Mouse (Mus musculus) myocyte (in vitro differentiated cells): ENCODE data around the gene Tmeff2. TPM values are rescaled to one million over a fixed set of nuclear protein-coding genes. Genes with fewer than 3 reads are reported as not detected.

Source experiments
- H3K27me3 ChIP-seq: one replicate; pipeline ENCODE4 v1.6.1; 2011; ENCODE audit not compliant: control insufficient read depth, insufficient read depth, insufficient read length
- H3K36me3 ChIP-seq: one replicate; pipeline ENCODE4 v1.6.1; 2011; ENCODE audit not compliant: control insufficient read depth, insufficient read depth
- H3K4me2 ChIP-seq: one replicate; pipeline ENCODE4 v1.6.1; 2011; ENCODE audit warnings: low read depth, control low read depth
- H3K4me3 ChIP-seq: one replicate; pipeline ENCODE4 v1.5.1; 2011; ENCODE audit warnings: mild to moderate bottlenecking, control low read depth, moderate library complexity
- H3K79me2 ChIP-seq: one replicate; pipeline ENCODE4 v1.6.1; 2011; ENCODE audit not compliant: control insufficient read depth, insufficient read depth
- H3ac ChIP-seq: one replicate; pipeline ENCODE4 v1.6.1; 2011; ENCODE audit not compliant: control insufficient read depth, insufficient read length
- CEBPB ChIP-seq: IDR thresholded peaks from 2 replicates; pipeline ENCODE4 v1.6.1; 2011; ENCODE audit warnings: mild to moderate bottlenecking, moderate library complexity; ENCODE audit not compliant: poor library complexity, insufficient read depth, severe bottlenecking
- E2F4 ChIP-seq: IDR thresholded peaks from one replicate; pipeline ENCODE4 v1.6.1; 2011; ENCODE audit warnings: mild to moderate bottlenecking, control low read depth, moderate library complexity; ENCODE audit not compliant: insufficient read depth
- MAX ChIP-seq: IDR thresholded peaks from one replicate; pipeline ENCODE4 v1.6.1; 2011; ENCODE audit warnings: low read depth, mild to moderate bottlenecking, control low read depth
- MYOD1 ChIP-seq, 3 experiments: IDR thresholded peaks; one replicate each; pipeline ENCODE4 v1.6.1; 2011; ENCODE audit warnings: control low read depth in 2 of 3, low read depth in 2 of 3, mild to moderate bottlenecking in 2 of 3, moderate library complexity in 1 of 3; ENCODE audit not compliant: insufficient read length in 2 of 3, control insufficient read depth in 1 of 3
- MYOG ChIP-seq, 3 experiments: IDR thresholded peaks; one replicate each; pipeline ENCODE4 v1.6.1; 2011; ENCODE audit warnings: control low read depth in 2 of 3, low read depth in 2 of 3, mild to moderate bottlenecking in 2 of 3; ENCODE audit not compliant: insufficient read length in 2 of 3, control insufficient read depth in 1 of 3, insufficient read depth in 1 of 3
- POLR2A ChIP-seq: IDR thresholded peaks from one replicate; pipeline ENCODE4 v1.6.1; 2011; ENCODE audit warnings: low read depth, mild to moderate bottlenecking, control low read depth, moderate library complexity; ENCODE audit not compliant: insufficient read length
- POLR2AphosphoS2 ChIP-seq: IDR thresholded peaks from one replicate; pipeline ENCODE4 v1.6.1; 2011; ENCODE audit warnings: low read depth, control low read depth; ENCODE audit not compliant: insufficient read length
- REST ChIP-seq: IDR thresholded peaks from one replicate; pipeline ENCODE4 v1.6.1; 2011; ENCODE audit warnings: mild to moderate bottlenecking, control low read depth, moderate library complexity; ENCODE audit not compliant: insufficient read depth, insufficient read length
- SRF ChIP-seq: IDR thresholded peaks from one replicate; pipeline ENCODE4 v1.6.1; 2011; ENCODE audit warnings: low read depth; ENCODE audit not compliant: control insufficient read depth, insufficient read length
- TCF12 ChIP-seq: IDR thresholded peaks from one replicate; pipeline ENCODE4 v1.6.1; 2011; ENCODE audit warnings: mild to moderate bottlenecking, control low read depth; ENCODE audit not compliant: poor library complexity, insufficient read depth, severe bottlenecking
- TCF3 ChIP-seq: IDR thresholded peaks from one replicate; pipeline ENCODE4 v1.6.1; 2011; ENCODE audit warnings: low read depth, control low read depth; ENCODE audit not compliant: insufficient read length
- USF1 ChIP-seq: IDR thresholded peaks from one replicate; pipeline ENCODE4 v1.6.1; 2011; ENCODE audit warnings: low read depth, mild to moderate bottlenecking, control low read depth, moderate library complexity
- polyA plus RNA-seq: library from polyadenylated mRNA; unstranded; fragments of >200 nt; fragmentation: generic; extraction: Trizol; gene quantifications from one replicate; pipeline ENCODE4 v1.2.1, GENCODE M21; 2012; ENCODE audit warnings: missing spikeins

Tmeff2 gene
- polyA plus RNA-seq, 1 experiment: 5.1 TPM

DNA sequence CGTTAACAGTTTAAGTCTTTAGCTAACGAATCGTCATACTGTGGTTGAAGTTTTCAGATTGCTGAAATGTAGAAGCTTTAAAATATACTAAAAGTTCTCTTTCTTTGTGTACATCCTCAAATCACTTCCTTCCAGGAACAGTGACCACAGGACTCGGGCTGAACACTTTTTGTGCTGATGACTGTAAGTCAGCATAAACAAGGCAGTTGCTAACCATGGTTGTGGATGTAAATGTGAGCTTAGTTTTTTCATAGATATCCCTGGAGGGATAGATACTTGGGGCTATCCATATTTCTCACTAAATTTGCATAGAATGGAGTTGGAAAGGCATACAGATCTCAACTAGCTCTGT lies 62.2 kb downstream of the Tmeff2 start:
- Histone ChIP-seq H3K79me2 (no peaks in the 10 kb centered on the region), H3ac (no peak overlapping the region), H3K4me3 (no peak overlapping the region), H3K27me3 (no peaks in the 10 kb centered on the region), H3K4me2 (peak overlapping the region; percentile 67), H3K36me3 (no peaks in the 10 kb centered on the region)
- TF ChIP-seq POLR2AphosphoS2 (no peak), MYOD1 (IDR thresholded peaks at IDR 0.05; ENCODE audit: control insufficient read depth in 1 of 3, insufficient read length in 2 of 3, low read depth in 2 of 3) (no peak), CEBPB (no peak)

DNA sequence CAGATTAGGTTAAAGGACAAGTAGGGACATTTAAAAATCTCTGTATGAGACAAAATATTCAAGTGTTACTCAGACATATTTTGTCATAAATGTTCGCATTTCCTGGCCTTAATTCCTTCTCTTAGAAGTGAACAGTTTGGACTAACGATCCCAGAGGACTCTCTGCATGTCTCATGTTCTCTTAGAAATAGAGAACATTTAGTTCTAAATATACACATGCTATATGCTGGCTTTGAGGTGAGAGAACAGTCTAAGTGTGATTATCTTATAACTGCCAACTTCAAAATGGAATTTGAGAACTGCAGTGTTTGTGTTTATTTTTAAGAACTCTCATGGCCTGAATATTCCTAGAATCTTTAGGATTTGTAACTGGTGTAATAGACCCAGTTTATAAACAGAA lies 69.2 kb downstream of the Tmeff2 start:
- TF ChIP-seq POLR2A (no peak), CEBPB (no peak), SRF (no peak), MYOD1 (IDR thresholded peaks at IDR 0.05; ENCODE audit: control insufficient read depth in 1 of 3, insufficient read length in 2 of 3, low read depth in 2 of 3) (no peak), E2F4 (no peak), MYOG (IDR thresholded peaks at IDR 0.05; ENCODE audit: control insufficient read depth in 1 of 3, insufficient read depth in 1 of 3, insufficient read length in 2 of 3, low read depth in 2 of 3) (no peak), MAX (no peak), TCF3 (no peak), POLR2AphosphoS2 (no peak), REST (no peak)
- Histone ChIP-seq H3K79me2 (no peaks in the 10 kb centered on the region), H3K4me3 (no peak overlapping the region), H3K4me2 (no peak overlapping the region), H3K36me3 (no peaks in the 10 kb centered on the region), H3K27me3 (no peaks in the 10 kb centered on the region), H3ac (no peak overlapping the region)

DNA sequence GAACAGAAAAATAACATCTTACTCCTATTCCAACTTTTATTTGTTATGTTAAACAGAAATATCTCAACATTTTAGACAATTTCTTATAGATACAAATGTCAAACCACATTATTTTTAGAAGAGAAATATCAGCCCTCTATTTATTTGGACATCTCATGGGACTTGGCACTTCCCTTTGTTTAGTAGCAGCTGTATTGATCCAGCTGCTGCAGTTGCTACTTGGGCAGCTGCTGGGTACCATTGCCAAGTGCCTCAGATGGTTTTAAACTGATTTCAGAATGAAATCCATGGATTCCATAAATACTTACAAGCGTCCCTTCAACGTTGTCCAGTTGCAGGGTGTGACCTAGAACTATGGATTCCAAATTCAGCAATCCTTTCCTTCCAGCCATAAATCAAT lies 70.4 kb downstream of the Tmeff2 start:
- Histone ChIP-seq H3K36me3 (no peaks in the 10 kb centered on the region), H3K4me2 (peak overlapping the region; percentile 32), H3K4me3 (no peak overlapping the region), H3K79me2 (no peaks in the 10 kb centered on the region), H3K27me3 (no peaks in the 10 kb centered on the region), H3ac (no peak overlapping the region)
- peak; percentile 36; the same call in 1 of the 2 replicates for TF ChIP-seq CEBPB
- no peak for TF ChIP-seq POLR2AphosphoS2
- TF ChIP-seq MYOG (IDR thresholded peaks at IDR 0.05; ENCODE audit: control insufficient read depth in 1 of 3, insufficient read depth in 1 of 3, insufficient read length in 2 of 3, low read depth in 2 of 3): peak in 2 of 3 experiments; percentile 90 to 98
- peak; percentile 91 to 98 (median 97) for TF ChIP-seq MYOD1 (IDR thresholded peaks at IDR 0.05; ENCODE audit: control insufficient read depth in 1 of 3, insufficient read length in 2 of 3, low read depth in 2 of 3)
- no peak for TF ChIP-seq REST
- TF ChIP-seq TCF3: peak; percentile 99
- TF ChIP-seq TCF12: peak; percentile 100
- TF ChIP-seq USF1: no peak
- no peak for TF ChIP-seq SRF
- no peak for TF ChIP-seq MAX
- TF ChIP-seq POLR2A: no peak
- TF ChIP-seq E2F4: no peak

DNA sequence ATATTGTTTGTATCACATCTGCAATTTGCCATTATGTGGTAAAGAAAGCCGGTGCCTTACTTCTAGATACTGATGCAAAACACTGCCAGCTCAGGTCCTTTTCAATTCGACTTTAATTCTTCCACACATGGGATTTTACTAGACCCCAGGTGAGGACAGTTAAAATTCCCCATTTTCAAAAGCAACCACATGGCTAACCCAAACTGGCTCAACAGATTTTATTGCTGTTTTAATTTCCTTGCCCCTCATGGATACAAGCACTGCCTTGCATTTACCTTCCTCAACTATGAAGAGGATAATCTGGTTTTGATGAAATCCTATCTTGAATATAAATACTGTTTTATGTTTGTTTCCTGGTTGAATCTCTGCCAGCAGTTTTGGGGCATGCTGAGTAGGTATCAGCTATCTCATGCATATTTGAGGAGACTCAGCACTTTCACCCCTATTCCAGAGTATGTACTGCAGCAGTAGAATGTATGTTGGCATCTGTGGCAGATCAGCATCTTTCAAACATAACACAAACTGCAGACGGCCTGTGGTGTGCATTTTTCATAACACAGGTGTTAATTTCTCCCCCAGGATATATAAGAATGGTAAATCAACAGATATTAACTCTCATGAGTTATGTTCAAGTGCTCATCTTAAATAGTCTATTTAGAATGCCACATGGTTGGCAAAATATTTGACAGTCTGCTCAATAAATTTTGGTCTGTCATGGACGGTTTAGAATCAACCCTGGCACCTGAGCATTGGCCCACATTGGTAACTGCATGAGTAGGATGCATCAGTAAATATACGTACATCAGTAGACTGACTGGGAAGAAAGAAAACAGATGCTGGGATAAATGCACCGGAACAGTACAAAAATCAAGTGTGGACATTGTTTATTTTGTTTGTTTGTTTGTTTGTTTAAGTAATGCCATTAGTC lies 72.3 kb downstream of the Tmeff2 start:
- TF ChIP-seq TCF12 (no peak), REST (no peak), MYOG (IDR thresholded peaks at IDR 0.05; ENCODE audit: control insufficient read depth in 1 of 3, insufficient read depth in 1 of 3, insufficient read length in 2 of 3, low read depth in 2 of 3) (no peak), E2F4 (no peak), SRF (no peak), MAX (no peak), MYOD1 (IDR thresholded peaks at IDR 0.05; ENCODE audit: control insufficient read depth in 1 of 3, insufficient read length in 2 of 3, low read depth in 2 of 3) (no peak), CEBPB (no peak), TCF3 (no peak), POLR2A (no peak), USF1 (no peak), POLR2AphosphoS2 (no peak)
- no peak overlapping the region for H3K4me2 ChIP-seq
- no peak overlapping the region for H3K4me3 ChIP-seq
- H3ac ChIP-seq: no peak overlapping the region
- H3K27me3 ChIP-seq: no peaks in the 10 kb centered on the region
- H3K36me3 ChIP-seq: no peaks in the 10 kb centered on the region
- H3K79me2 ChIP-seq: no peaks in the 10 kb centered on the region
